Mouse (Mus musculus) E14TG2a.4 (cell line): ENCODE measurements around the gene Galk2.

ENCODE experiments used
- CTCF ChIP-seq: conservative IDR thresholded peaks from 2 replicates; pipeline ENCODE4 v1.5.1; 2014; ENCODE audit warnings: low read length
- NANOG ChIP-seq: IDR thresholded peaks from 2 replicates; pipeline ENCODE4 v1.6.1; 2014; ENCODE audit warnings: borderline replicate concordance, low read length, mixed read lengths
- POU5F1 ChIP-seq: IDR thresholded peaks from 2 replicates; pipeline ENCODE4 v1.6.1; 2014; ENCODE audit warnings: low read length, borderline replicate concordance

DNA sequence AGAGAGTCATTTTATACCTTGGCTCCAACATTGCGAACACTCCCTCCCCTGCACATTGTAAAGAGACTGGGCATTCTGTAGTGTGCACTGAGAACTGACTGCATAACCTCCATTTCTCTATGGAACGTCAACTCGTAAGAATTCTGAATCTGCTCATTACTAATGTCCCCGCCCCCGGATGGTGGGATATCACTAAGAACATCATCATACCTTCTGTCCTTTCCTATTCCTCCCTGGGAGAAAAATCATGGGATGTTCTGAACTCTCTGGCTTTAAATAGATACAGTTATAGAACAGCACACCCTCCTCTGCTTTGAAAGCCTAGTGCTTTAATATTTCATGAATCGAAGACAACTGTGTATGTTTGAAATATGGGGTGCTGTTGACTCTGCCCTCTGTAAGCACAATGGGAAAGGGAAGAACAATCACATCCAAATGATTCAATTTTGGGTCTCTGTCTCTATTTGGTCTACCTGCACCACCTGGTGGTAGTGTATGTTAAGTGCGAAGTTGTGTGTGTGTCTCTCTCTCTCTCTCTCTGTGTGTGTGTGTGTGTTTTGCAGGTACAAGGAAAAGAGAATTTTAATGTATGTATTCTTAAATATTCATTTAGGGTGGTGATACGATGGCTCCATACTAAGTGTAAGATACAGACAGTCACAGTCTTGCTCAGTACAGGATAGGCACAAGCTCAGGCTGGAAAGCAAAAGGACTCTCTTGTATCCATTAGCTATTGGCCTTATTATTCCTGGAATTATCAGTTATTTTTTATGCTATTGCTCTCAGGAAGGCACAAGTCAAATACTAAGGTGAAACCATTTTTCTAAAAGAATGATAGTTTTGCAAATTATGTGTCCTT lies 174.4 kb downstream of the Galk2 start:
- TF ChIP-seq CTCF (no peak), POU5F1 (no peak), NANOG (no peak)
